Mouse (Mus musculus) bone marrow, adult 2 months (tissue): ENCODE results near the gene Stambpl1.

ENCODE experiments used
- CTCF ChIP-seq: fragments of 200-500 bp; IDR thresholded peaks from 2 replicates; pipeline ENCODE4 v1.5.1; 2011; ENCODE audit warnings: low read length, control low read depth; ENCODE audit not compliant: control insufficient read depth, insufficient read depth
- POLR2A ChIP-seq: fragments of 200-500 bp; IDR thresholded peaks from 2 replicates; pipeline ENCODE4 v1.6.1; 2011; ENCODE audit warnings: low read depth, mild to moderate bottlenecking, control low read depth, low read length, borderline replicate concordance; ENCODE audit not compliant: control insufficient read depth

DNA sequence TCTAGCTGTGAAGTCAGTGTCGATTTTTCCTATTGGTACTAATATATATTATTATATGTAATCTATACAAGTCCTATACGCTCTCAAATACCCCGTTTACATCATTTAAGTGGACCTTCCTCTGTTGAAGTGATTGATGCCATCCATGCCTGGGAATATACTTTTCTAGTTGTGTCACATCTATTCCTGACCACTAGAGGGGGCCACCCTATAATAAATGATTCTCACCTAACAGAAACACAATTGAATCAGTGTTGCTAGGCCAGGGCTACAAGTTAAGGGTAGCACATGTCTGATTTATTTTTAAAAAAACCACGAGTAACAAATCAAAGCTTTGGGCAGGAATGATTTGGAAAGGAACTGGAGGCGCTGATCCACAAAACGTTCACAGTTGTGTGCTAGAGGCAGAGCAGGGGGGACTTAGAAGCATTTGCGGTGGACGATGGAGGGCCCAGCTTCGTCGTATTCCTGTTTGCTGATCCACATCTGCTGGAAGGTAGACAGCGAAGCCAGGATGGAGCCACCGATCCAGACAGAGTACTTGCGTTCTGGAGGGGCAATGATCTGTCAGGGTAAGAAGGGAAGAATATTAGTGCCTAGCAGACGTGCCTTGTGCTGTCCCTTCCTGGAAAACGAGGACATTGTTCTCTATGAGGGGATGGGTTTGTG, 49.4 kb downstream of the Stambpl1 start:
- no peak; the same call in 1 of the 2 replicates for TF ChIP-seq CTCF
- TF ChIP-seq POLR2A: no peak
